In the genomic region with DNA sequence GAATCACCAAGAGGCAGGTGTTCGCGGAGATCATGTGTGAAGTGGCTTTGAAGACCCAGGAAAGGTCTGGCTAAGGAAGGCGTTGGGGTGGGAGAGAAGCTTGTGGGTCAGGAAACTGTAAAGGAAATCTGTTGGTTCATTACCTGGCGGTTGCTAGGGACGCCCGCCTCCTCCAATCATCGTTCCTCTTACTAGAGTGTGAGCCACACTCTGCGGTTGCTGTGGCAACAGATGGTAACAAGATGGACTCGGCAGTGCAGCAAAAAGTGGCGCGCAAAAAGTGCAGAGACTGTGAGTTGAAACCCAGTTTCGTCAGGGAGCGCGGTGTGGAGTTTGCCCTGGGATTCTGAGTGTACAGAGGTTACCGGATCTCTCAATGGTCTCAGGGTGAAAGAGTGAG, we compare ENCODE assay signal across 8 mouse cellular contexts. TPM values are rescaled to one million over a fixed set of nuclear protein-coding genes. Genes with fewer than 3 reads are reported as not detected.
DNase-seq lines count a peak whose midpoint lies in the region; ATAC-seq and TF ChIP-seq lines count a peak whose summit lies in the region.

A gene (plus strand): TSS at position 237 of the 400 bp plus-strand sequence.

- no peaks in the 10 kb centered on the region for H3K36me3 ChIP-seq in embryonic facial prominence, embryonic 12.5 days
- H3K36me3 ChIP-seq in hindbrain, embryonic 13.5 days = no peaks in the 10 kb centered on the region

- peak within 1 kb of the TSS; percentile 71 for H3K4me2 ChIP-seq in embryonic facial prominence, embryonic 12.5 days (replicated peaks)
- H3K4me2 ChIP-seq in hindbrain, embryonic 13.5 days = peak within 1 kb of the TSS; percentile 48

- peak; percentile 87 for ATAC-seq in embryonic facial prominence, embryonic 12.5 days (ENCODE audit: insufficient number of reproducible peaks, insufficient read depth, low FRiP score, low TSS enrichment)
- peak; percentile 91 for ATAC-seq in hindbrain, embryonic 13.5 days (ENCODE audit: low FRiP score)

- peak; percentile 9 to 28 for DNase-seq in B cell, adult 2 months
- DNase-seq in adrenal gland, postnatal 14 days = peak; percentile 86
- DNase-seq in layer of hippocampus, adult 9-11 months = peak; percentile 83
- peak; percentile 12 for DNase-seq in lung, adult 2 months
- peak; percentile 20 for DNase-seq in retina, adult 2 months (ENCODE audit: low read depth, low spot score)
- no peak for DNase-seq in spleen, postnatal 14 days (ENCODE audit: low spot score in 2 of 2)

- H3K9ac ChIP-seq in embryonic facial prominence, embryonic 12.5 days = peak within 1 kb of the TSS; percentile 22
- H3K9ac ChIP-seq in hindbrain, embryonic 13.5 days = no peak within 1 kb of the TSS

- no peak within 1 kb of the TSS for H3K27ac ChIP-seq in embryonic facial prominence, embryonic 12.5 days
- H3K27ac ChIP-seq in hindbrain, embryonic 13.5 days = no peak within 1 kb of the TSS

- TF ChIP-seq POLR2A in lung, adult 2 months (IDR thresholded peaks at IDR 0.05; ENCODE audit: borderline replicate concordance, extremely low read depth, low read depth, low read length) = no peak

- no peaks in the 10 kb centered on the region for H3K27me3 ChIP-seq in embryonic facial prominence, embryonic 12.5 days
- H3K27me3 ChIP-seq in hindbrain, embryonic 13.5 days = no peaks in the 10 kb centered on the region

- WGBS in embryonic facial prominence, embryonic 12.5 days = under 1% methylated on average over 15 of the region's 15 CpGs
- under 1% methylated on average over 15 of the region's 15 CpGs for WGBS in hindbrain, embryonic 13.5 days
- under 1% methylated on average over 15 of the region's 15 CpGs for WGBS in lung, adult 2 months

- no peaks in the 10 kb centered on the region for H3K9me3 ChIP-seq in embryonic facial prominence, embryonic 12.5 days
- H3K9me3 ChIP-seq in hindbrain, embryonic 13.5 days = no peaks in the 10 kb centered on the region

- H3K4me3 ChIP-seq in embryonic facial prominence, embryonic 12.5 days = peak within 1 kb of the TSS; percentile 41
- peak within 1 kb of the TSS; percentile 30 for H3K4me3 ChIP-seq in hindbrain, embryonic 13.5 days
- H3K4me3 ChIP-seq in lung, adult 2 months (replicated peaks; ENCODE audit: extremely low read depth, low read depth, low read length) = no peak within 1 kb of the TSS

- no peak for TF ChIP-seq CTCF in lung, adult 2 months (IDR thresholded peaks at IDR 0.05; ENCODE audit: insufficient read depth, low read length)

- H3K4me1 ChIP-seq in embryonic facial prominence, embryonic 12.5 days = peaks cover 8% of the 10 kb centered on the region; the same call in 1 of the 2 replicates
- peaks cover 9% of the 10 kb centered on the region for H3K4me1 ChIP-seq in hindbrain, embryonic 13.5 days (replicated peaks)
- no peaks in the 10 kb centered on the region for H3K4me1 ChIP-seq in lung, adult 2 months (ENCODE audit: control insufficient read depth, insufficient read depth, low read length)

RNA-seq across cellular contexts. Expression of the gene that starts here (rescaled TPM):
- total RNA-seq in adrenal gland, postnatal 14 days (2021) = 0.07 and 0.26 TPM in 2 replicates
- 0.03 and 0.08 TPM in 2 replicates for polyA plus RNA-seq in embryonic facial prominence, embryonic 12.5 days (2016; fragmentation: Nextera tagmentation; extraction: Ambion mirVana)
- polyA plus RNA-seq in hindbrain, embryonic 13.5 days (2015; fragmentation: Nextera tagmentation; extraction: Ambion mirVana) = 0.18 and 0.71 TPM in 2 replicates
- polyA plus RNA-seq in lung, adult 2 months (2012; rRNA removed) = 2.2 and 2.6 TPM in 2 replicates

Comparison
In these comparisons a context has a peak if more than half of its experiments do, and no peak if none do; other contexts are left out.
1. Peak in DNase-seq in adrenal gland, postnatal 14 days; RNA of the gene not detected or under 1 TPM.
2. Peak in ATAC-seq, H3K4me3 ChIP-seq, H3K9ac ChIP-seq and H3K4me2 ChIP-seq in embryonic facial prominence, embryonic 12.5 days; RNA of the gene not detected or under 1 TPM.
3. Peak in ATAC-seq, H3K4me3 ChIP-seq and H3K4me2 ChIP-seq in hindbrain, embryonic 13.5 days; RNA of the gene not detected or under 1 TPM.
4. DNase-seq: peak in B cell, adult 2 months (2 of 2), layer of hippocampus, adult 9-11 months (single experiment), lung, adult 2 months (single experiment) and retina, adult 2 months (single experiment); none in spleen, postnatal 14 days (0 of 2).